Mouse (Mus musculus) lung, adult 2 months (tissue): ENCODE results near the gene Slc16a9.

Experiments
- CTCF ChIP-seq: fragments of 200-500 bp; IDR thresholded peaks from 2 replicates; pipeline ENCODE4 v1.5.1; 2011; ENCODE audit warnings: mild to moderate bottlenecking, low read length, control low read depth; ENCODE audit not compliant: insufficient read depth
- POLR2A ChIP-seq: fragments of 200-500 bp; IDR thresholded peaks from 2 replicates; pipeline ENCODE4 v1.6.1; 2011; ENCODE audit warnings: low read depth, mild to moderate bottlenecking, control low read depth, low read length, borderline replicate concordance; ENCODE audit errors: extremely low read depth

GRCm38 (mm10) chr10:70303203-70303602, 58.3 kb downstream of the Slc16a9 start:
- TF ChIP-seq CTCF (peak; percentile 3; the same call in 1 of the 2 replicates), POLR2A (no peak)
